Mouse (Mus musculus) neural tube, embryonic 13.5 days (tissue): ENCODE results near the gene Prmt7. TPM values are rescaled to one million over a fixed set of nuclear protein-coding genes. Genes with fewer than 3 reads are reported as not detected.
A peak's percentile ranks its signal among the peaks of the same experiment; 100 is the strongest.

ENCODE experiments used
- ATAC-seq: fragments of 200-750 bp; cut with Nextera tagmentation; 2 replicates; pipeline ENCODE4 v1.8.0; 2017; ENCODE audit warnings: low read depth, mild to moderate bottlenecking, moderate TSS enrichment, moderate library complexity
- H3K27ac ChIP-seq: fragments of 300-500 bp; sonication (generic); replicated peaks from 2 replicates; pipeline ENCODE4 v1.5.1; 2015; ENCODE audit warnings: moderate library complexity, mild to moderate bottlenecking, inconsistent platforms
- H3K27me3 ChIP-seq: fragments of 300-500 bp; sonication (generic); 2 replicates; pipeline ENCODE4 v1.6.1; 2015; ENCODE audit warnings: mild to moderate bottlenecking, inconsistent platforms
- H3K36me3 ChIP-seq: fragments of 300-500 bp; sonication (generic); 2 replicates; pipeline ENCODE4 v1.6.1; 2015; ENCODE audit warnings: mild to moderate bottlenecking, inconsistent platforms
- H3K4me1 ChIP-seq: fragments of 300-500 bp; sonication (generic); replicated peaks from 2 replicates; pipeline ENCODE4 v1.6.1; 2015; ENCODE audit warnings: inconsistent platforms
- H3K4me2 ChIP-seq: fragments of 300-500 bp; sonication (generic); 2 replicates; pipeline ENCODE4 v1.6.1; 2015; ENCODE audit warnings: inconsistent platforms, mild to moderate bottlenecking, moderate library complexity
- H3K4me3 ChIP-seq: fragments of 300-500 bp; sonication (generic); 2 replicates; pipeline ENCODE4 v1.5.1; 2015; ENCODE audit warnings: mild to moderate bottlenecking, inconsistent platforms
- H3K9ac ChIP-seq: fragments of 300-500 bp; sonication (generic); 2 replicates; pipeline ENCODE4 v1.6.1; 2015; ENCODE audit warnings: moderate library complexity, mild to moderate bottlenecking, inconsistent platforms
- H3K9me3 ChIP-seq: fragments of 300-500 bp; sonication (generic); 2 replicates; pipeline ENCODE4 v1.6.1; 2016; ENCODE audit warnings: inconsistent platforms
- WGBS: fragments of 180-500 bp; shearing (Covaris S2); methylation state at CpG from one replicate; pipeline ENCODE4 v1.1.7; 2015; 5-methylcytosine and 5-hydroxymethylcytosine counted together
- polyA plus RNA-seq: library from polyadenylated mRNA; unstranded; fragments of >200 nt; fragmentation: Nextera tagmentation; extraction: Ambion mirVana; gene quantifications from 2 replicates; pipeline ENCODE4 v1.2.1, GENCODE M21; 2015

The Prmt7 gene
- polyA plus RNA-seq: 54.2 and 58.5 TPM in 2 replicates

DNA sequence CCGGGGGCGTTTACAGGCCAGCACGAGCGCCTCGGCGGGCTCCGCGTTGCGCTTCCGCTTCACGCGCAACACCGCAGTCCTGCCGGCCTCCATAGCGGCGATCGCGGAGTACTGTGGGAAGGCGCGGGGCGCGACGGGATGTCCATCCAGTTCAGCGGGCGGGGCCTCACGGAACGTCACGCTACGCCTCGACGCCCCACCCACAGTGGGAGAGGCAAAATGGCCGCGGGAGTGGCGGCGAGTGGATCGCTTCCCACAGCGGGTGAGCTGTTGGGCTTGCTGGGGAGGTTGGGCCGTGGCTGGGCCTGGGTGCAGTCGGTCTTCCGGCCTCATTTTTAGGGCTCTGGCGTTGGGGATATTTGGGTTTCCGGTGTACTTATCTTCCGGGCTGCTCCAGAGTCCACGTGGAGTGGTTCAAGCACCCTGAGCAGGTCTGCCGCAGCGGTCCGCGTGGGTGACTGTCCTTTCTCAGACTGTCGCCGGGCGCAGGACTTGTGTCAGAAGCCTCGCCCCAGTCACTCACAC, at the start of gene Prmt7, which contains the start of gene Slc7a6os:
Gene Prmt7 (plus strand): TSS at position 116 of the 525 bp plus-strand sequence.
Gene Slc7a6os (minus strand): TSS at position 115 of the 525 bp plus-strand sequence.
- Histone ChIP-seq H3K4me3 (peak within 1 kb of the TSS; percentile 79), H3K27me3 (no peaks in the 10 kb centered on the region), H3K4me1 (peaks cover 26% of the 10 kb centered on the region), H3K4me2 (peak within 1 kb of the TSS; percentile 91), H3K36me3 (peaks cover 53% of the 10 kb centered on the region), H3K27ac (peak within 1 kb of the TSS; percentile 91), H3K9me3 (no peaks in the 10 kb centered on the region), H3K9ac (peak within 1 kb of the TSS; percentile 92)
- ATAC-seq: peak; percentile 99
- WGBS: 0% methylated on average over 52 of the region's 52 CpGs

DNA sequence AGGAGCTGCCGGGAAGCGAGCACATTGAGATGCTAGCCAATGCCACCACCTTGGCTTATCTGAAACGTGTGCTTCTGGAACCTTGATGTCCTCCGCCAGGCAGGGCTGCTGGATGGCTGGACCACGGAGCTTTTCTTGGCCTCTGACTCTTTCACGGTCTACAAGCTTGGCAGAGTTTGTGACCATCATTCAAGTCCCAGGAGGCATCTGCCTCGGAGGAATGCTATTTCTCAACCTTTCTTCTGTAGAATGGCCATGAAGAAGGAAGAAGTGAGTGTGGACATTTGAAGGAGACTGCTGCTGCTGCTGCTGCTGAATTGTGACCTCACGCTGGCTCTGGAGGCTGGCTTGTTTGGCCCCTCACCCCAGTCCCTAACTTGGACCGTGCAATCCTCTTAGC, 47.5 kb upstream of the Prmt7 start:
- H3K36me3 ChIP-seq: peaks cover 62% of the 10 kb centered on the region
- no peaks in the 10 kb centered on the region for H3K27me3 ChIP-seq
- H3K4me2 ChIP-seq: no peak overlapping the region
- H3K27ac ChIP-seq: no peak overlapping the region
- no peak overlapping the region for H3K4me3 ChIP-seq
- no peak for ATAC-seq
- WGBS: 94% methylated on average over 9 of the region's 9 CpGs
- H3K4me1 ChIP-seq: peaks cover 8% of the 10 kb centered on the region
- H3K9me3 ChIP-seq: no peaks in the 10 kb centered on the region
- no peak overlapping the region for H3K9ac ChIP-seq

GRCm38 (mm10) chr8:106165460-106165859, 45.3 kb upstream of the Prmt7 start:
- Histone ChIP-seq H3K9ac (no peak overlapping the region), H3K36me3 (peaks cover 43% of the 10 kb centered on the region), H3K4me2 (no peak overlapping the region), H3K9me3 (no peaks in the 10 kb centered on the region), H3K27me3 (no peaks in the 10 kb centered on the region), H3K4me3 (no peak overlapping the region), H3K27ac (no peak overlapping the region), H3K4me1 (peaks cover 19% of the 10 kb centered on the region)
- 54% methylated on average over 4 of the region's 4 CpGs for WGBS
- ATAC-seq: no peak

- Histone ChIP-seq H3K9ac (peak within 1 kb of the TSS; percentile 89), H3K9me3 (no peaks in the 10 kb centered on the region), H3K36me3 (peaks cover 13% of the 10 kb centered on the region), H3K4me2 (peak within 1 kb of the TSS; percentile 81), H3K4me3 (peak within 1 kb of the TSS; percentile 68), H3K4me1 (peaks cover 21% of the 10 kb centered on the region), H3K27me3 (no peaks in the 10 kb centered on the region), H3K27ac (peak within 1 kb of the TSS; percentile 96)
- ATAC-seq: peak; percentile 92
- under 1% methylated on average over 59 of the region's 59 CpGs for WGBS
These were observed 42.2 kb upstream of the Prmt7 start, which contains the start of gene Slc7a6 for GRCm38 (mm10) chr8:106168356-106169016. TSS of gene Slc7a6 (plus strand) at chr8:106168857.

DNA sequence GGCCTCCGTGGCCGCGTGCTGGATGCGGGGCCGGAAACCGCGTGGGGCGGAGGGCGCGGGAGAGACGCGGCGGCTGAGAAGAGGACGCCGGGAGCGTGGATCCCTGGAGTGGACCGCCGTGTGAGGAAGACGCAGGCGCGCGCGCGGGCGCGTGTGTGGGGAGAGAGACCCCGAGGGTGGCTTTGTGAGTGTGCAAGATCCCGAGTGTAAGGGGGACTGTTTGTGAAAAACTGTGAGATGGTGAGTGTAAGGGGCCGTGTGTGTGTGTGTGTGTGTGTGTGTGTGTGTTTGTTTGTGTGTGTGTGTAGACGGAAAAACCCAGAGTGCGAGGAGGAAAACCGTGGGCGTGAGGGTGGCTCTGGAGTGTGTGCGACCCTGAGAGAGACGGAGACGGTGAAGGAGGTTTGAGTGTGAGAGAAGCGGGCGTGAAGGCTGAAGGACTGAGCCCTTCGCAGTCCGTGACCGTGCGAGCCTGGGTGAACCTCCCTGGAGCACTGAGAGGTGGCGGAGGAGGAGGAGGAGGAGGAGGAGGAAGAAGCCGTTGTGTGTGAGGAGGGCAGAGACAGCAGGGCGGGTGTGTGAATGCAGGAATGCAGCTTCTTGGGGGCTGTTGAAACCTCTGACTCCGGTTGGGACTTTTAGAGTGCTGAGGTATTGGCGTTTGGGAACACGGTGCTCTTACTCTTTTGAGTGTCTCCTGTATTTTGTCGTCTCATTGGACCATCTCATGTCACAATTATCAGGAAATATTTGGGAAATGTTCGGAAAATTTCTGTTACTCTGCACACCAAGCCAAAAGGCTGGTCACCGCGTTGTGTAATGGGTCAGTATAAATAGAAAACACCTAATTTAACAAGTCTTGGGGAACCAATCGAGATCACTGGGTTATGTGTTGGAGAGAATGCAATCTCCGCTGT, 41.5 kb upstream of the Prmt7 start:
- peak overlapping the region; percentile 68 for H3K4me3 ChIP-seq
- ATAC-seq: peak; percentile 84
- H3K36me3 ChIP-seq: peaks cover 5% of the 10 kb centered on the region
- peak overlapping the region; percentile 89 for H3K9ac ChIP-seq
- peak overlapping the region; percentile 81 for H3K4me2 ChIP-seq
- no peaks in the 10 kb centered on the region for H3K27me3 ChIP-seq
- peak overlapping the region; percentile 96 for H3K27ac ChIP-seq
- WGBS: 1% methylated on average over 54 of the region's 54 CpGs
- H3K9me3 ChIP-seq: no peaks in the 10 kb centered on the region
- peaks cover 21% of the 10 kb centered on the region for H3K4me1 ChIP-seq

- peak overlapping the region; percentile 68 for H3K4me3 ChIP-seq
- H3K27me3 ChIP-seq: no peaks in the 10 kb centered on the region
- no peaks in the 10 kb centered on the region for H3K9me3 ChIP-seq
- peaks cover 21% of the 10 kb centered on the region for H3K4me1 ChIP-seq
- ATAC-seq: no peak
- H3K9ac ChIP-seq: peak overlapping the region; percentile 89
- peak overlapping the region; percentile 81 for H3K4me2 ChIP-seq
- 39% methylated on average over 6 of the region's 6 CpGs for WGBS
- H3K27ac ChIP-seq: peak overlapping the region; percentile 96
- H3K36me3 ChIP-seq: no peaks in the 10 kb centered on the region
These were observed 40.7 kb upstream of the Prmt7 start for GRCm38 (mm10) chr8:106169934-106170480.

GRCm38 (mm10) chr8:106173566-106173965, 37.2 kb upstream of the Prmt7 start:
- ATAC-seq: no peak
- Histone ChIP-seq H3K9ac (no peak overlapping the region), H3K9me3 (no peaks in the 10 kb centered on the region), H3K4me2 (no peak overlapping the region), H3K4me1 (peaks cover 25% of the 10 kb centered on the region), H3K27ac (no peak overlapping the region), H3K36me3 (no peaks in the 10 kb centered on the region), H3K4me3 (no peak overlapping the region), H3K27me3 (no peaks in the 10 kb centered on the region)
- WGBS: 96% methylated on average over 3 of the region's 3 CpGs

- no peak overlapping the region for H3K4me2 ChIP-seq
- 30% methylated on average over 1 of the region's 1 CpGs for WGBS
These were observed 33.8 kb upstream of the Prmt7 start for GRCm38 (mm10) chr8:106176891-106177290.

GRCm38 (mm10) chr8:106177594-106177993, 33.1 kb upstream of the Prmt7 start:
- no peak overlapping the region for H3K4me3 ChIP-seq
- H3K27me3 ChIP-seq: no peaks in the 10 kb centered on the region
- no peak overlapping the region for H3K27ac ChIP-seq
- peaks cover 15% of the 10 kb centered on the region for H3K4me1 ChIP-seq
- peaks cover 12% of the 10 kb centered on the region; the same call in 1 of the 2 replicates for H3K36me3 ChIP-seq
- H3K4me2 ChIP-seq: no peak overlapping the region
- 85% methylated on average over 1 of the region's 1 CpGs for WGBS
- H3K9ac ChIP-seq: no peak overlapping the region
- ATAC-seq: no peak
- H3K9me3 ChIP-seq: no peaks in the 10 kb centered on the region

More at GRCm38 (mm10) chr8:106176891-106177290, 33.8 kb upstream of the Prmt7 start:
- Histone ChIP-seq H3K4me1 (peaks cover 15% of the 10 kb centered on the region), H3K4me3 (no peak overlapping the region), H3K9me3 (no peaks in the 10 kb centered on the region), H3K27ac (no peak overlapping the region), H3K9ac (no peak overlapping the region), H3K36me3 (peaks cover 6% of the 10 kb centered on the region; the same call in 1 of the 2 replicates), H3K27me3 (no peaks in the 10 kb centered on the region)
- no peak for ATAC-seq

DNA sequence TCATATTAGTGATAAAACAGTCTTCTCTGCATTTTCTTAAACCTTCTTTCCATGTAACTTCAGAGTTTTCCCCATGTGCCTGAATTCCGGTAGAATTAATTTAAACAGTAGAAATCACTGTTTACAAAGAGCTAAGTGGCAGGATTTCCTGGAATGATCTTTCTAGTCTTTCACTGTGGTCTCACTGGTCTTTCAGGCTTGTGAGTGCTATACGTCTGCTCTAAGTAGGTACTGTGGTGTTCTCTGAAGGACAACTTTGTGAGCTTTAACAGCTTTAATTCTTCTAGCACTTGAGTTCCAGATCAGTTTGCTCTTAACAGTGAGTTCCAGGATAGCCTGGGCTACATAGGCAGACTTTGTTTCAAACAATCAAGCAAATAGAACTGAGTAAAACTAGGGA, 32.3 kb upstream of the Prmt7 start:
- no peak for ATAC-seq

GRCm38 (mm10) chr8:106185628-106186270, 25.0 kb upstream of the Prmt7 start:
- H3K4me3 ChIP-seq: no peak overlapping the region
- no peak overlapping the region for H3K27ac ChIP-seq
- ATAC-seq: no peak
- H3K4me1 ChIP-seq: no peaks in the 10 kb centered on the region
- H3K27me3 ChIP-seq: no peaks in the 10 kb centered on the region
- H3K36me3 ChIP-seq: peaks cover 62% of the 10 kb centered on the region
- WGBS: 91% methylated on average over 8 of the region's 8 CpGs
- H3K4me2 ChIP-seq: no peak overlapping the region
- H3K9me3 ChIP-seq: no peaks in the 10 kb centered on the region
- H3K9ac ChIP-seq: no peak overlapping the region

More for the DNA sequence above, 32.3 kb upstream of the Prmt7 start:
- Histone ChIP-seq H3K36me3 (peaks cover 20% of the 10 kb centered on the region; the same call in 1 of the 2 replicates), H3K4me2 (no peak overlapping the region), H3K9ac (no peak overlapping the region), H3K4me3 (no peak overlapping the region), H3K27me3 (no peaks in the 10 kb centered on the region), H3K4me1 (peaks cover 15% of the 10 kb centered on the region), H3K27ac (no peak overlapping the region), H3K9me3 (no peaks in the 10 kb centered on the region)
- 83% methylated on average over 2 of the region's 2 CpGs for WGBS
